In the genomic region with DNA sequence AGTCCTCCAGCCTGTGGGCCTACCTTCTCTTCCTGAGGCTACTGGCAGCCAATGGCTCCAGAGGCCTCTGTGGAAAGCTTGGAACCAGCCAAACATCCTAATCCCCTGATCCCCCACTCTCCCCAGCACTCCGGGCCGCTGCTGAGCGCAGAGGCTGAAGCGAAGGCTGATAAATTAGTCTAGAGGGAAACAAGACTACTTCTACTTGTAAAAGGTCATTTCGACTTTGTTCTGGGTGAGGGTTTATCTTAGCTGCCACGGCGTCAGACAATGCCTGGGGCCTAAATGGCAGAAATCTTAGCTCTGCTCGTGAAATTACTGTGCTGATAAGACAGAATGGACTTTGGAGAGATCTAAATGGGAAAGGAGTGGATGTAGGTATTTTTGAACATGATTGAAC, we compare ENCODE assay signal across 18 mouse cellular contexts.
DNase-seq lines count a peak whose midpoint lies in the region; ATAC-seq and TF ChIP-seq lines count a peak whose summit lies in the region.
"Had no signal": no experiment of that assay in that cellular context is flagged by ENCODE, and none has a peak within 500 bp of the region (broad histone marks: within the 10 kb centered on the region; RNA-seq: fewer than 3 reads in every experiment).

No protein-coding gene starts in this region.

- TF ChIP-seq POLR2A in brain, embryonic 14.5 days (IDR thresholded peaks at IDR 0.05; ENCODE audit: borderline replicate concordance, extremely low read depth, insufficient read depth, insufficient read length, poor library complexity, severe bottlenecking) = no peak

- 17% methylated on average over 8 of the region's 8 CpGs for WGBS in forebrain, embryonic 11.5 days
- WGBS in forebrain, postnatal 0 days = 46% methylated on average over 8 of the region's 8 CpGs
- WGBS in heart, embryonic 16.5 days = 30% methylated on average over 8 of the region's 8 CpGs
- 27% methylated on average over 8 of the region's 8 CpGs for WGBS in intestine, postnatal 0 days

- H3K27me3 ChIP-seq in forebrain, embryonic 11.5 days (ENCODE audit: control insufficient read depth, insufficient read depth, low read length) = no peaks in the 10 kb centered on the region
- no peaks in the 10 kb centered on the region for H3K27me3 ChIP-seq in forebrain, postnatal 0 days (ENCODE audit: insufficient read depth, low read length)
- no peaks in the 10 kb centered on the region for H3K27me3 ChIP-seq in heart, embryonic 16.5 days (ENCODE audit: control insufficient read depth, insufficient read depth, low read length)
- no peaks in the 10 kb centered on the region for H3K27me3 ChIP-seq in intestine, postnatal 0 days (replicated peaks; ENCODE audit: control insufficient read depth, insufficient read depth, low read length)
- H3K27me3 ChIP-seq: limb, embryonic 15.5 days had no signal

- intact Hi-C loops in heart, postnatal 36 days (cut with DNase I) = no loop called here
- intact Hi-C loops in left cerebral cortex, postnatal 36 days (cut with DNase I) = no loop called here

- H3K36me3 ChIP-seq in forebrain, embryonic 11.5 days (ENCODE audit: control insufficient read depth, insufficient read depth, low read length) = no peaks in the 10 kb centered on the region
- H3K36me3 ChIP-seq in forebrain, postnatal 0 days (ENCODE audit: insufficient read depth) = no peaks in the 10 kb centered on the region
- H3K36me3 ChIP-seq in heart, embryonic 16.5 days (ENCODE audit: control insufficient read depth, insufficient read depth) = no peaks in the 10 kb centered on the region
- no peaks in the 10 kb centered on the region for H3K36me3 ChIP-seq in intestine, postnatal 0 days (ENCODE audit: control insufficient read depth, insufficient read depth)
- H3K36me3 ChIP-seq: limb, embryonic 15.5 days had no signal

- peaks cover 31% of the 10 kb centered on the region for H3K4me1 ChIP-seq in forebrain, embryonic 11.5 days (replicated peaks; ENCODE audit: control insufficient read depth, insufficient read depth, low read length)
- no peaks in the 10 kb centered on the region for H3K4me1 ChIP-seq in forebrain, postnatal 0 days (ENCODE audit: insufficient read depth)
- H3K4me1 ChIP-seq in heart, embryonic 16.5 days (ENCODE audit: control insufficient read depth, insufficient read depth, low read length) = peaks cover 34% of the 10 kb centered on the region
- H3K4me1 ChIP-seq in intestine, postnatal 0 days (replicated peaks; ENCODE audit: control insufficient read depth, insufficient read depth, low read length) = peaks cover 3% of the 10 kb centered on the region; the same call in 1 of the 2 replicates
- H3K4me1 ChIP-seq: megakaryocyte, embryonic 14.5 days had no signal

- no peak for ATAC-seq in forebrain, embryonic 11.5 days (replicated peaks; ENCODE audit: low FRiP score)
- no peak for ATAC-seq in forebrain, postnatal 0 days
- ATAC-seq in heart, embryonic 16.5 days (replicated peaks; ENCODE audit: extremely low read depth, insufficient read depth, low FRiP score) = no peak
- peak; percentile 20; the same call in 1 of the 2 replicates for ATAC-seq in intestine, postnatal 0 days
- ATAC-seq: liver, postnatal 0 days had no signal

- no peak overlapping the region for H3K4me2 ChIP-seq in forebrain, embryonic 11.5 days (ENCODE audit: low read depth, low read length, severe bottlenecking)
- H3K4me2 ChIP-seq in forebrain, postnatal 0 days (ENCODE audit: low read depth) = no peak overlapping the region
- H3K4me2 ChIP-seq in heart, embryonic 16.5 days (ENCODE audit: low read depth, low read length) = no peak overlapping the region
- H3K4me2 ChIP-seq in intestine, postnatal 0 days (replicated peaks; ENCODE audit: low read depth) = no peak overlapping the region
- H3K4me2 ChIP-seq: limb, embryonic 15.5 days had no signal

- TF ChIP-seq CTCF in forebrain, postnatal 0 days (IDR thresholded peaks at IDR 0.05; ENCODE audit: low read depth) = no peak
- TF ChIP-seq CTCF in brain, embryonic 14.5 days (IDR thresholded peaks at IDR 0.05; ENCODE audit: borderline replicate concordance, extremely low read depth, insufficient read depth, insufficient read length) = no peak
- TF ChIP-seq CTCF in intestine, postnatal 0 days (IDR thresholded peaks at IDR 0.05; ENCODE audit: low read depth) = no peak

- no peak overlapping the region for H3K4me3 ChIP-seq in forebrain, embryonic 11.5 days (ENCODE audit: low read depth, low read length)
- H3K4me3 ChIP-seq in forebrain, postnatal 0 days (ENCODE audit: low read depth, low read length) = no peak overlapping the region
- no peak overlapping the region for H3K4me3 ChIP-seq in heart, embryonic 16.5 days (ENCODE audit: low read length)
- H3K4me3 ChIP-seq in intestine, postnatal 0 days (ENCODE audit: low read depth, low read length) = no peak overlapping the region
- H3K4me3 ChIP-seq: limb, embryonic 15.5 days; megakaryocyte, embryonic 14.5 days had no signal

- peak overlapping the region; percentile 41; the same call in 1 of the 2 replicates for H3K27ac ChIP-seq in forebrain, embryonic 11.5 days (ENCODE audit: low read depth, low read length)
- H3K27ac ChIP-seq in forebrain, postnatal 0 days (ENCODE audit: low read depth, low read length) = no peak overlapping the region
- peak overlapping the region; percentile 59 for H3K27ac ChIP-seq in heart, embryonic 16.5 days (ENCODE audit: low read length)
- H3K27ac ChIP-seq in intestine, postnatal 0 days (ENCODE audit: low read depth, low read length) = peak overlapping the region; percentile 62
- H3K27ac ChIP-seq: limb, embryonic 15.5 days had no signal

- H3K9me3 ChIP-seq in forebrain, embryonic 11.5 days (ENCODE audit: control insufficient read depth, low read length) = no peaks in the 10 kb centered on the region
- H3K9me3 ChIP-seq in forebrain, postnatal 0 days (ENCODE audit: low read length) = no peaks in the 10 kb centered on the region
- no peaks in the 10 kb centered on the region for H3K9me3 ChIP-seq in heart, embryonic 16.5 days (replicated peaks; ENCODE audit: control insufficient read depth, low read length)
- no peaks in the 10 kb centered on the region for H3K9me3 ChIP-seq in intestine, postnatal 0 days (ENCODE audit: control insufficient read depth)
- H3K9me3 ChIP-seq: limb, embryonic 15.5 days; megakaryocyte, embryonic 14.5 days had no signal

- peak overlapping the region; percentile 35; the same call in 1 of the 2 replicates for H3K9ac ChIP-seq in forebrain, embryonic 11.5 days (ENCODE audit: low read length)
- no peak overlapping the region for H3K9ac ChIP-seq in forebrain, postnatal 0 days
- 0 out of 2 replicates have a peak overlapping the region, but pooled peaks have one; percentile 1 for H3K9ac ChIP-seq in heart, embryonic 16.5 days (ENCODE audit: low read length)
- no peak overlapping the region for H3K9ac ChIP-seq in intestine, postnatal 0 days (ENCODE audit: low read depth, low read length)
- H3K9ac ChIP-seq: limb, embryonic 15.5 days; liver, postnatal 0 days had no signal

- DNase-seq in forebrain, embryonic 11.5 days (ENCODE audit: low spot score) = no peak
- no peak for DNase-seq in forebrain, postnatal 0 days
- no peak for DNase-seq in heart, postnatal 36 days
- peak; percentile 58 for DNase-seq in brain, embryonic 14.5 days (ENCODE audit: low read depth)
- no peak for DNase-seq in thymus, postnatal 0 days (ENCODE audit: low spot score)
- no peak for DNase-seq in left cerebral cortex, postnatal 36 days (ENCODE audit: low spot score in 2 of 2)
- DNase-seq: cerebellum, adult 11 months; cerebellum, postnatal 25 days; gastrocnemius, postnatal 14 days; kidney, adult 2 months; kidney, postnatal 25 days; liver, postnatal 0 days; lung, postnatal 14 days; thymus, adult 18-20 months had no signal

Comparison
In these comparisons a context has a peak if more than half of its experiments do, and no peak if none do; other contexts are left out.
1. H3K9ac ChIP-seq: peak in forebrain, embryonic 11.5 days (single experiment) and heart, embryonic 16.5 days (single experiment); none in forebrain, postnatal 0 days (single experiment) and intestine, postnatal 0 days (single experiment).